Mouse (Mus musculus) layer of hippocampus, postnatal 10 days (tissue): ENCODE measurements at regions not wholly inside any gene's neighbourhood (a gene's known extent, or its start where the extent isn't known, plus 50 kb on each side); places are given as distances from the start of the nearest gene placed in this dataset.

Experiments
- DNase-seq, 2 experiments: peaks; one replicate each; pipeline ENCODE4 v3.0.0; 2021; ENCODE audit warnings: low spot score in 2 of 2

DNA sequence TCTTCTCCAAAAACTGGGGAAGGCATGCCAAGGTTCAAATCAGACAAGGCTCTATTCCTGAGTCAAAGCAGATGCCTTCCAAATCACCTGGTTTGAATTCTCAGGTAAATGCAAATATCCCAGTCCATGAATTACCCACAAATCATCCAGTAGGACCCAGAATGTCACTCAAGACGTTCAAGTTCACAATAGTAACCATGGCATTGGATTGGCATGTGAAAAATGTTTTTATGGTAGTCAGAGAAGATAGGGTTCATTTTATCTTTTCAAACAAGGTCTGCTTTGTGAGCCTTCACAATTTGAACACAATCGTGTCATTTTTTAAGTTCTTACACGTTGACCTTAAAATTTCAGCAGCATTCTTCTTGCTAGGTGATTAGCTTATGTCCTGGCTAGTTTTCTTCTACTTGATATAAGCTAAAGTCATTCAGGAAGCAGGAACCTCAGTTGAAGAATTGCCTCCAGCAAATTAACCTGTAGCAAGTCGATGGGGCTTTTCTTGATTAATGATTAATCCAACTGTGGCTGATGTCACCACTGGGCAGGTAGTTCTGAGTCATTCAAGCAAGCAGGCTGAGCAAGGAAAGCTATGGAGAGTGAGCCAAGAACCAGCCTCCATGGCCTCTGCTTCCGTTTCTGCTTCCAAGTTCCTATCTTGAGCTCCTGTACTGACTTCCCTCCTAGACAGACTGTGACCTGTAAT is 165.3 kb upstream of the Sox11 start:
- no peak for DNase-seq

DNA sequence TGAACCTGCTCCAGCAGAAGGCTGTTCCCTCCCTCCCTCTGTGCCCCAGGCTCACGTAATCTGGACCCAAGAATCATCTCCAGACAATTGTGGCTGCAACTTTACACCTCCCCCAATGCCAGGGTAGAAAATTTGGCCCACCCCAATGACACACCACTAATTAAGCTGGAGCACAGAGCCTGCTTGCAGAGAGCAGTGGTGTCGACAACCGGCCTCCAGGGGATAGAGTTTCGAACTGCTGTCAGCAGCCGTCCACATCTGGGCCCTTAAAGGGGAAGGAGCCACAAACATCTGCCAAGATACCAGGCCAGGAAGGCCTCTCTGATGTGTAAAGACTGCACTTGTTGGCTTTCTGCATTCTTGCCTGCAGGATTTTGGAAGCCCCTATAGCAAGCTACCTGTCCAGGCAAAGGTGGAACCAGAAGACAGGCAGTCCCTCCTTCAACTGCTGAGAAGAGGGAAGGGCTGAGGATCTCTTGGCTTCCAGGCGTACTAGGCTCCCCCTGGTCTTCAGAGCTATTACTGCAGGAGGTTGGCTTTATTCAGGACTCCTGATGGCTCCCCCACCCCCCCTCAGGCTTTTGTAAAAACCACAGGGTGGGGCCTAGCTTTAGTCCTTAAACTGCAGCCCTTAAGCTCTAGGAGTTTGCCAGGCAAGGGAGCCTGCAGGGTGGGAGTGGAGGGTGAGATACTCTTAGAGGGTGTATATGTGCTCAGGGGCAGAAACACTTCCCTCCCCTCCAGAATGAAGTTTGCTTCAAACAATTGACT is 160.5 kb upstream of the Sox11 start:
- DNase-seq = peak in 1 of 2 experiments; percentile 20

DNA sequence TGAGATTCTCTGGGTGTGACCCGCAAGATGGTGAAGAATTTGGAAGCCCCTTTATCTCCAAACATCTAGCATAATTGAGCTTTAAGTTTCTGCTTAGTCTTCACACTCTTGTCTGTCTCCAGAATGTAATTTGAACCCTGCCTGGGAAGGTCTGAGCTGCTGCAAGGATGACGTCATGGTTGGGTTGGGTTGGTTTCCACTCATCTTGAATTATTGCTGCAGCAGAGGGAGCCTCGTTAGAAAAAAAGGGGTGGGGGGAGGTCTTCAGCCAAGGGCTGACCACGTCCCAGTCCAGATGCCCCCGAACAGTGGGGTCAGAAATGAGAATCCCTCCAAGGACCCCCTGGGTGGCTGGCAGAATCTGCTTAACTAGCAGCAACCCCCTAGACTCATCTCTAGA is 158.1 kb upstream of the Sox11 start:
- no peak for DNase-seq

DNA sequence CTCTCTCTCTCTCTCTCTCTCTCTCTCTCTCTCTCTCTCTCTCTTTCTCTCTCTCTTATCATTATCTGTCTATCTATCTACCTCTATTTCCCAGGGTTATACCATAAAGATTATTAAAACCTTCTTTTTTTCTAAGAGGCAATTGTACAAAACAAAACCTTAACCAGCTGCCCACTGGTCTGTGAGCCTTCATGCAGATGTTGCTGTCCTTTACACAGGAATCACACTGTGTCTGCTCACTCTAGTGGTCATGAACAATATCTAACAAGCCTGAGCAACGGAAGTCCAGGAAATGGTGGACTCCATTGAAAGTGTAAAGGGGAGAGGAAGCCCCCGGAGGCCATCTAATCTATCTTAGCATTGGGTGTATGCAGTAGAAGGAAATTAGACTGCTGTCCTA is 156.9 kb upstream of the Sox11 start:
- DNase-seq = no peak

DNA sequence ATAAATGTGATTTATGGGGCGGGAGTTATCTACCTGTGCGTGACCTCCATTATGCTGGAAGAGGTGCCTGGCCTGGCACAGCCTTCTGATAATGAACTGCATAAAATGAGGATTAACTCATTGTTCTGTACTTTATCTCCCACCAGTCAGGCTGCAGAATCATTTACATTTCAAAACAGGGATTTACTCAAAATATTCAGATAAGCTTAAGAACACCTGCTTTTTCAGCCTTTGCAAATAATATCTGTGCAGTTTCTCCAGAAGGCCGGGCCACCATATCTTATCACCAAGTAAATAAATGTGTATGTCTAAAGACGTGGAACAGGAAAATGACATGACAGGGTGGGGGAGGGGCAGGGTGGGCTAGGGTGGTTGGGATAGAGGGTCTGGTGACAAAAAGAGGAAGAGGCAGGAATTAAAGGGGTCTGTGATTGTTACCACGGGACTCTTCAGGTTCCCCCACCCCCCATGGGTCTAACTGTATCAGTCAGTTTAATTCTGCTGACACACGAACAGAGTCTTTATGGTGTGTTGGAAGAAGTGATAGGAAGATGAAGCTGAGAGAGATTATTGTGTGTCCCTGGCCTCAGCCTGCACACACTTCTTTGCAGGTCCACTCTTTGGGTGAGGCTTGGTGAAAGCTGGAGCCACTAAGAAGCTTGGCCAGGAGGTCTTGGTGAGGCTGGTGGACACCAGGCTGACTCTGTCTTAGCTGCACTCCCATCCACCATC is 154.6 kb upstream of the Sox11 start:
- DNase-seq = no peak

DNA sequence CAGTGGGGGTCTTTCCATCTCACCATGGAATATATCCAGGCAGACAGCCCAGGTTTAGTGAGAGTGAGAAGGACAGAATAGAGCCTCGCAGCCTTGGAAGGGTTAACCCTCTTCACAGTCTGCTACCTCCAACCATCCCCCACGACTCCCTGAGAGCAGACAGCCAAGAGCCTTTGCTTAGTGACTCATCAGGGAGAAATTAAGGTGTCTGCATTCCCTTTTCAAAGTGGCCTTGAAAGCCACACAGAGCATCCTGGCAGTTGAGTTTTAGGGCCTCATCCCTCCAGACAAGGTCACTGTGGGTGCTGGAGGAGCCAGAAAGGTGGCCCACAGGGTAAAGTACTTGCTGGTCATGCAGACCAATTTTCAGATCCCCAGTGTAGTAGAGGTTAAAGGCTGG is 149.9 kb upstream of the Sox11 start:
- no peak for DNase-seq

DNA sequence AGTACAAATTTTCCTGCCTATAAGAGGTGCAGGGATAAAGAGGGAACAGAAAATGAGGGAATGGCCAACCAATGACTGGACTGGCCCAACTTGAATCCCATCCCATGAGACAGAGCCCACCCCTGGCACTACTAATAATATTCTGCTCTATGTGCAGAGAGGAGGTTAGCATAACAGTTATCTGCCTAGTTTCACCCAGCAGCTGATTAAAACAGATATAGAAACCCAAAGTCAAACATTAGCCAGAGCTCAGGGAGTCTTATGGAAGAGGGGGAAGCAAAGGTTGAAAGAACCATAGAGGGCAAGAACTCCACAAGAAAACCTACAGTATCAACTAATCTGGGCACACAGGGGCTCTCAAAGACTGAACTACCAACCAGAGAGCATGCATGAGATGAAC is 138.9 kb upstream of the Sox11 start:
- no peak for DNase-seq

DNA sequence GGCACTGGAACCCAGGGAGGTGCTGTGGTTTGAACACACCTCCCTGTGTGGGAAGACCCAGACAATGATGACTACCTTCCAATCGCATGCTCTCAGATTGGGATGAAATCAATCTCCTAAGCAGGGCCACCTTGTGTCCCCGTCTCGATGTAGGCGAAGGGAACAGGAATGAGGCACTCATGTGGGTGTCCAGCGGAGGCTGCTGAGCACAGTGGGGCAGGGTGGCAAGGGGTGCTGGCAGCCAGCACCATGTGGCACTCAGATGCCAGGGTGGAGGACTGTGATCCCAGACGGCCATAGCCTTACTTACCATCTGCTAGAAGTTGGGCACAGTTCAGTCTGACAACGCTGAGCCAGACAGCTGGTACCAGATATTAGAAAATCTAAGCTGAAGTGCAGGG is 137.2 kb upstream of the Sox11 start:
- DNase-seq = peak; percentile 34 to 49

DNA sequence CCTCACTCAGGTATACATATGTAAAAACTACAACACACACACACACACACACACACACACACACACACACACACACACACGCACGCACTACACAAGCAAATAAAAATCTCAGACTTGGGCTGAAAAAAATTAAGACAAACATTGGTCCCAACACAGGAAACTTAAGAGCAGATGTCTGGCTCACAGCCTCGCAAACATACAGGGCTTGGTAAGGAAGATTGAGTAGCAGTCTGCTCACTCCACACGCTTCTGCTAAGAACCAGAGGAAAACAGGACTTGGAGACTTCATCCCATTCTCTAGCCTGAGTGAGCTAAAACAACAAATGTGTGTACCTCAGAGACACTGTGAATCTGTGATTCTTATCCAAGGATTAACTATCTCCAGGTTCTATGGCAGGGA is 132.3 kb upstream of the Sox11 start:
- no peak for DNase-seq

DNA sequence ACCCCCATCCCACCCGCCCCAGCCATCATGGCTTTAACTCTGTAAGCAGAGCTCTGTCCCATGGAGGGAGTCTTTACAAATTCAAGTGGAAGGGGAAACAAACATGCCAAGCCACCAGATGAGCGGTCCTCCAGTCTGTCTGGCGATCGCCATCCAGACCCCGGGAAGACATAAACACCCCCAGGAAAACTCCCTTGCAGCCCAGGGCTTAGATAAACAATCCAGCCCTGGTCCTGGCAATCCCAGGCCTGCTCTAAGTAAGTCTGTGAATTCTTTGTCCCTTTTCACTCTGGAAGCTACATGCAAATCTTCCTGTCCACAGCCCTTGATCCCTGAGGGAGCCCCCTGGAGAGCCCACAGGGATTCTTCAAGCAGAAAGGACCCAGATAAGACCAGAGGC is 129.2 kb upstream of the Sox11 start:
- DNase-seq = no peak

DNA sequence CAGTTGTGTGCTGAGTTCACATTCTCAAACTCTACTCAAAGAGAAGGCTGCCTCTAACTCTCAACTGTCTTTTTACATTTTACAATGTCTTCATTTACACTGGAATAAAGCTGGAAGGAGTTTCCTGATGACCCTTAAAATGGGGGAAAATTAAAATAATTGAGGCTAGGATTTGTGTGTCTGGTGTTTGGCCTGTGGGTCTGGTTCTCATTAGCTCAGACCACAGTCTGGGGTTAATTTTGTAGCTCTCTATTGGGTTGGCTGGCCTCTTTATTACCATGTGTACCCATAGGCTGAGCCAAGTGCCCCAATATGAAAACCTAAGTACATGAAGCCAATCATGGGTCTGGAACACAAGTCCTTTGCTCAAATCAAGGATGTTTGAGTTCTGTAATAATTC is 128.0 kb upstream of the Sox11 start:
- no peak for DNase-seq

DNA sequence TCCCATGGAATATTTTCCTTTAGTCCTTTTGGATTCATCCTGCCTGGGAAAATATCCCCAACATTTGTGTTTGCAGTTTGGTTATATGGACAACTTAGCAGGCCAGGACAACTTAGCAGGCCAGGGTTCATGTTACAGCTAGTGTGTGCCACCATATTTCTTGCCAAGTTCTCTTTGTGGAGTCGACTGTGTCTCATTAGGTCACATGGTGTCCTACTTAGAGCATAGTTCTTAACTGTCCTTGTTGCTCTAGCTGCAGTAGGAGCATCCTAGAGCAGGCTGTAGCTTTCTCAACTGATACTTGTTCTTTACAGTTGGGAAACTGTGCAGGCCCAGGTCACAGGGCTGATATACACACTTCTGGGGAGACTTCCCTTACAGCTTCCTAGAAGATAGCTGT is 126.4 kb upstream of the Sox11 start:
- DNase-seq = no peak

DNA sequence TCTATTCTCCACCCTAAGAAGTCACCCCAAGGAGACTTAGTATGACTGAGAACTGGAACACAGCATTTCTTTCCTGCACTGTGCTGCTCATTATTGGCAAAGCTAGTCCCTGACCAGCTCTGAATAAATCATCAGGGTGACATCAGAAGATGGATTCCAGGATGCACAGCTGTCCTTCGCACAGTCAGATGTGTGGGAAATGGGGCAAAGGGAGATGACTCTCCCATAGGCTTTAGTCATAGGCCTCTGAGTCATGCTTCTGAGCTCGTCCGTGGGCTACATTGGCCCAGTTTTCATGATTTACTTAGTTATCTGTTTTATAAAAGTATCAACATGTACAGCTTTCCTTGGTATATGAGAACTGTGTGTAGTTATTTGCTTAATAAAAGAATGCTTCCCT is 125.8 kb upstream of the Sox11 start:
- no peak for DNase-seq

DNA sequence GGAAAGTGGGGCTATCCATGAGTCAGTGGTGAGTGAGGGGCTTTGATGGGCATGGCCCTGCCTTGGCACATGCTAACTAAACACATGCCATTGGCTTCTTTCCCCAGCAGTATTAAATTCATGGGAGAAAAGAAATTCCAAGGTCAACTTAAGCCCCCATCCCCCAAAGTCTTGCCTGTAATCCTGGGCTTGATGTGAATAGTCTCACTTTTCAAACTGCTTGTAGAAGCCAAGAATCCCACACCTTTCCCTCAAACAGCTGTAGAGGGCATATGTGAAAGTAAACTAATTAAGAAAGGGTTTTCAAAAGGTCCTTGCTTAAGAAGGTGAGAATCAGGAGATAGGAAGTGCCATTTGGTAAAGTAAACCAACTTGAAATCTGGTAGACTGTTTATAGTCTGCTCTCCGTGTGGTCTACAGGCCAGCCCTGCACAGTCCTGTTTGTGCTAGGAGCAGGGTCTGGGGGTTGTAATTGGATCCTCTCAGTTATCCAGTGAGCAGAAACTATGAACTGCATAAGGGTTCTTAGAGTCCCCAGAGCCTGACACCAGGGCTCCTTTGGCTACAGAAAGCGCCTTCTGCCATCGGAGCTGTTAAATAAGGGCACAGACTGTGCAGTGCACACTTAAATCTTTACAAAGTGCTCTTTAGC is 123.3 kb upstream of the Sox11 start:
- no peak for DNase-seq

DNA sequence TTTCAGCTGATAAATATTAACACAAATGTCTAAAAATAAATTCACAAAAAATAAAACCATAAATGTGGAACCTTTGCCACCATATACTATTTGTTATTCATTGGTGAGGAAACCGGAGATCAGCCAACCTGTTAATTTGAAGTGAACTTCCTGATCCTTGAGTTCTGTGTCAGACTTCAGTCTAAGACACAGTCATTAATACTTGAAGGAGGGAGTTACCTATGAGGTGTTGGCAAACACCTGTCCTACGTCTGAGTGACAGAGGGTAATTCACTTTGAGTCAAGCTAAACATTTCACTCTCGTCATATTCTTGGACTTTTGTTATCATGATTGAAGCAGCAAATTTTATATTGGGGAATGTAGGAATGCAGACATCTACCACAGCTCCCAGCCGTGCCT is 116.3 kb upstream of the Sox11 start:
- DNase-seq = no peak

DNA sequence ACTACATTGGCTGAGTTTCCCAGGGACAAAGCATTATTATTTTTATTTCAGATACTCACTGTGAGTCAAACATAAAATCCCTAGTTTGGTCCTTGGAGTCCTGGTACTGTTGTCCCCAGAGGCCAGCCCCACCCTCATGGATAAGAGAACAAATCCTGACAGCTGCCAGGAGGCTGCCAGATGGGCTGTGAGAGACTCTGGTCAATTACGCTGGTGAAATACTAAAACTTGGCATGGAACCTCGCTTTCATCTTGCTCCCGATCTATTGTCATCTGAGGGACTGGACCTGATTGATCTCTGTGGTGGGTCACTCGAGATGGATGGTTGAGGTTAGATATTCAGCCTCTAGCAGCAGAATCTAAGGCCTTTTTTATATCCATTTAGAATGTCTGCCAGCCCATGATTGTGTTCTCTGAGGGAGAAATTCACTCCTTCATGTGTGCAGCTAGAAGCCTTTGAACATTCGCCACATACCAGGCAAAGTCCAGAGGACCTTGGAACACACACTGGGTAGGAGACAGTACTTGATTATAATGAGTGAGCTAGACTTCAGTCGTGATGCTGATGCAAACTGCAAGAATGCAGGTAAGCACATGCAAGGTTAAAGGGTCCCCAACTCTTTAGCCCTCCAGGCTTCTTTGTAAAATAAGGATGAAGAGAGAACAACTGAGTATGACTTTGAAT is 95.4 kb upstream of the Sox11 start:
- DNase-seq = peak in 1 of 2 experiments; percentile 13

DNA sequence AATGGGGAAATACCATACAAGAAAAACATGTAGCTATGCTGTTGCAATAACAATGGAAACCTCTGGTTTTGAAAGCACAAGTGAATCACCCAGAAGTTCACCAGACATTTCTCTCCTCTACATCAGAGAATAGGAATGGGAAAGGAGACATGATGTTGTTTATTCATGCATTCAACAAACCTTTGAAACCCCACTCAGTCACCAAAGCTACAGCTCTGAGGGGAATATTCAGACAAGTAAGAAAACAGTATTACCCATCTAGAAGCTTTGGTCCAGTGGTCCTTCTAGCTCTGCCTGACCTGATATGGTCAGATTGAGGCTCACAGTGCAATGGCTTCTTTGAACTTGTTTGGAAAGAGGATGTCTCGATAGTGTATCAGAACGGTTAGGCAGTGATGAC is 89.0 kb upstream of the Sox11 start:
- DNase-seq = no peak

DNA sequence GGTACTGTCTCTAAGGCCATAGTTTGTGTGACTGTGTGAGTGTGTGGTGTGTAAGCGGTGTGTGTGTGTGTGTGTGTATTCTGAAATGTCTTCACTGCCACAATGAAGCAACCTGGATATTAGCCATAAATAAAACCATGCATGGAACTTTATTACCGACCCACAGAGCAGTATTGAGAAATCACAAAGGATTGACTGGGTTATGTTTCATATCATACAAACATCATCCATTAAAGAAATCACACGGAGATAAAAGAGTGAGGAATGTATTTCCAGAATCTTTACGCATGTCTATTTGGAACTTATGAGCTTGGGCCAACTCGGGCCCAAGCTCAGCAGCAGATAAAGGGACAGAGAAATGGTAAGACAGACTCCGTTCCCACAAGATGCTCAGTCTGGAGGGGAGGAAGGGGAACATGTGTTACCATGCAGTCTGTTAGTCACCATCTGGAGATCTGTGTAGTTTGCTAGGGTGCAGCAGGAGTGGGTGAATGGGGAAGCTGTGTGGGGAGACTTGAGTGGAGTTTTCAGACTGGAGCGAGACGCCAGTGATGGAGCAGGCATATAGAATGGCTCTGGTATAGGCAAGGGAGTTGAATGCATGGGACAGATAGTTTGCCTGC is 75.1 kb upstream of the Sox11 start:
- DNase-seq = peak; percentile 19 to 28

DNA sequence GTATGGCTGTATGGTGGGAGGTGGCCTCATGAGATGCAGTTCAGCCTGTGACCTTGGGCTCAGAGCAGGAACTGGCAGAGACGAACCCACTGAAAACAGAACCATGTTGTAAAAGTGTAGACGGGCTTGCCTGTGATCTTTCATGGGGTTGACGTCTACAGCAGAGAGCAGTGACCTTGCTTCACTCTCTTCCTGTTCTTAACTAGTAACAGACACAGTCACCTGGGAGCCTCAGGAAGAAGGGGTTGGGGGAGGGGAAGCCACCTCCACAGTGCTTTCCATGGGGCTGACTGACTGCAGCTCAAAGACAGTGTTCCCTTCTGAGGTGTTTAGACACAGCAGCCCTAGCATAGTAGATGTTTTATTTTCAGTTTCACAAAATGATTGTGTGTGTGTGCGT is 68.2 kb upstream of the Sox11 start:
- DNase-seq = no peak

DNA sequence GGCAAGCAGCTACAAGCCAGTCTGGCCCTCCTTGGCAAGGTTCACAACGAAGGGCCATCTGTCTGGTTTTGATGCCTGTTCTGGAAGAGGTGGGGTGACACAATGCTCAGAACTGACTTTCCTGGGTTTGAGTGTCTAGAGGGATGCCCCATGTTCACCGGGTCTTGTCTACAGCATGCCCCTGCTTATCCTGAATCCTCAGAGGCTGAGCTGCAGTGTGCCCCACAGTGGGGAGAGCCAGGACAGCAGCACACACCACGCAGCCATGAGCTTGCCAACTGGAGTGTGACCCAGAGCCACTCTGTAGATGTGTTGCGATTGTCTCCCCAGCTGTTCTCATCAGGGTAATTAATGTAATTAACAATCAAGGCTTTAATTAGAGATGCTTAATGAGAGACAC is 66.1 kb upstream of the Sox11 start:
- DNase-seq = peak; percentile 10 to 31

DNA sequence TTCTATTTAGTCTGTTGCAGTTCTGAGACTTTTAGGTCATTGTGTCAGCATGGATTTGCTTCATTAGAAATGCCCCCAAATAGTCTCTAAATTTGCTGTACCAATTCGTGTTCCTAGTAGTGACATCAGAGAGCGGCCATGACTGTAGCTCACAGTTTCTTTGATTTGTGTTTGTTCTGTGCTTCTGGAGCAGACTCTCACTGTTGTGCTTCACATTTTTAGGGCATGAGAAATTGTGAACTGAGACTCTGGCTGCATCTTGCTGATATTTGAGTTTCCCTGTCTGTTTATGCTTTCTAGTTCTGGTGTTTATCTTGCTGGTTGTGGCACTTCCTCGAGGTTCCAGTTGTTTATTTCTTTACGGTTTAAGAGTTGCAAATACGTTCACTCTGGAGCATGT is 57.0 kb upstream of the Sox11 start:
- no peak for DNase-seq
